Mouse (Mus musculus): ENCODE results near the gene Trak1. TPM values are rescaled to one million over a fixed set of nuclear protein-coding genes. Genes with fewer than 3 reads are reported as not detected.
A peak's percentile ranks its signal among the peaks of the same experiment; 100 is the strongest.

The Trak1 gene
- polyA plus RNA-seq, 1 experiment from 2014 or later, result 8.8 TPM

GRCm38 (mm10) chr9:121384620-121385019, 87.3 kb downstream of the Trak1 start:
- DNase-seq (ENCODE audit: low spot score) (no peak), ATAC-seq (replicated peaks; ENCODE audit: insufficient number of reproducible peaks, low FRiP score, low TSS enrichment, low read depth) (no peak)
- WGBS, result 81% methylated on average over 7 of the region's 7 CpGs
- no peaks in the 10 kb centered on the region for H3K36me3 ChIP-seq (replicated peaks; ENCODE audit: control insufficient read depth, insufficient read depth, low read depth, low read length)
- H3K9ac ChIP-seq (replicated peaks; ENCODE audit: low read length), result no peak overlapping the region
- no peaks in the 10 kb centered on the region for H3K9me3 ChIP-seq (replicated peaks; ENCODE audit: control insufficient read depth, low read length)
- H3K27me3 ChIP-seq (ENCODE audit: control insufficient read depth, insufficient read depth, low read length), result no peaks in the 10 kb centered on the region
- no peak overlapping the region for H3K4me2 ChIP-seq (ENCODE audit: low read depth, low read length)
- no peaks in the 10 kb centered on the region; the same call in 1 of the 2 replicates for H3K4me1 ChIP-seq (ENCODE audit: control insufficient read depth, insufficient read depth, low read length)
- H3K27ac ChIP-seq (replicated peaks; ENCODE audit: low read depth, low read length), result no peak overlapping the region
- H3K4me3 ChIP-seq (ENCODE audit: low read depth, low read length), result no peak overlapping the region

DNA sequence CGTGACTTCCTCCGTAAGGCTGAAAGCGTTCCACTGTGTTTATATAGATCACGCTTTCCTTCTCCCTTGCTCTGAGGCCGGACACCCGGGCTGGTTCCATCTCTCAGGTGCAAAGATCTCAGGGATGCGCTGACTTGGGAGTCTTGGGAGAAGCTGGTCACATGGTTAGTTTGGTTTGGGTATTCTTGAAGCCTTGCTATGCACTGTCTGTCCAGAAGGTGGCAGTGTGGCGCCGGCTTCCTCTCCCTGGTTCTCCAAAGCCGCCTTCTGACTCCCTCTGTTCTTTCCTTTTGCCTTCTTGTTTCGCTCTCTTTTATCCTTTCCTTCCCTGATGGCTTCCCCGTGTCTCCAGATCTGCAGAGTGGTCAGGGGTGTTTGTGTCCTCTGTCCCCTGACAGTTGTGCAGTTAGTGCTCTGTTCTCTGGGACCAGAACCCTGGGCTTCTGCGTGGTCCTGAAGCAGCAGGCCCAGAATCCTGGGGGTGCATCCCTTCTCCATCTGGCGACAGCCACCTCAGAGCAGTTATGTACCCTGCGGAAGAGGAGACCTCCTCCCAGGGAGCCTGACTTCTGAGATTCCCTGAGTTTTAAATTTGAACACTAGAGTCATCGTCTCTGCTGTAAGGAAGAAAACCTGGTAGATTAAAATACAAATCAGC, 87.9 kb downstream of the Trak1 start:
- WGBS, result 35% methylated on average over 16 of the region's 16 CpGs
- H3K4me3 ChIP-seq (ENCODE audit: low read depth, low read length), result no peak overlapping the region
- H3K9me3 ChIP-seq (replicated peaks; ENCODE audit: control insufficient read depth, low read length), result no peaks in the 10 kb centered on the region
- H3K27ac ChIP-seq (replicated peaks; ENCODE audit: low read depth, low read length), result no peak overlapping the region
- H3K27me3 ChIP-seq (ENCODE audit: control insufficient read depth, insufficient read depth, low read length), result no peaks in the 10 kb centered on the region
- H3K36me3 ChIP-seq (replicated peaks; ENCODE audit: control insufficient read depth, insufficient read depth, low read depth, low read length), result no peaks in the 10 kb centered on the region
- no peaks in the 10 kb centered on the region; the same call in 1 of the 2 replicates for H3K4me1 ChIP-seq (ENCODE audit: control insufficient read depth, insufficient read depth, low read length)
- no peak overlapping the region for H3K9ac ChIP-seq (replicated peaks; ENCODE audit: low read length)
- no peak for ATAC-seq (replicated peaks; ENCODE audit: insufficient number of reproducible peaks, low FRiP score, low TSS enrichment, low read depth)
- no peak overlapping the region for H3K4me2 ChIP-seq (ENCODE audit: low read depth, low read length)
- DNase-seq (ENCODE audit: low spot score), result peak; percentile 84

- 78% methylated on average over 12 of the region's 12 CpGs for WGBS
- no peaks in the 10 kb centered on the region; the same call in 1 of the 2 replicates for H3K4me1 ChIP-seq (ENCODE audit: control insufficient read depth, insufficient read depth, low read length)
- no peak overlapping the region for H3K9ac ChIP-seq (replicated peaks; ENCODE audit: low read length)
- no peaks in the 10 kb centered on the region for H3K9me3 ChIP-seq (replicated peaks; ENCODE audit: control insufficient read depth, low read length)
- H3K4me3 ChIP-seq (ENCODE audit: low read depth, low read length), result no peak overlapping the region
- H3K27me3 ChIP-seq (ENCODE audit: control insufficient read depth, insufficient read depth, low read length), result no peaks in the 10 kb centered on the region
- H3K36me3 ChIP-seq (replicated peaks; ENCODE audit: control insufficient read depth, insufficient read depth, low read depth, low read length), result no peaks in the 10 kb centered on the region
- H3K27ac ChIP-seq (replicated peaks; ENCODE audit: low read depth, low read length), result no peak overlapping the region
- no peak overlapping the region for H3K4me2 ChIP-seq (ENCODE audit: low read depth, low read length)
- ATAC-seq (replicated peaks; ENCODE audit: insufficient number of reproducible peaks, low FRiP score, low TSS enrichment, low read depth), result no peak
- no peak for DNase-seq (ENCODE audit: low spot score)
Measured at GRCm38 (mm10) chr9:121385749-121386350, 88.5 kb downstream of the Trak1 start.

- no peaks in the 10 kb centered on the region for H3K27me3 ChIP-seq (ENCODE audit: control insufficient read depth, insufficient read depth, low read length)
- H3K9me3 ChIP-seq (replicated peaks; ENCODE audit: control insufficient read depth, low read length), result no peaks in the 10 kb centered on the region
- ATAC-seq (replicated peaks; ENCODE audit: insufficient number of reproducible peaks, low FRiP score, low TSS enrichment, low read depth) (no peak), DNase-seq (ENCODE audit: low spot score) (no peak)
- H3K4me3 ChIP-seq (ENCODE audit: low read depth, low read length), result no peak overlapping the region
- H3K9ac ChIP-seq (replicated peaks; ENCODE audit: low read length), result no peak overlapping the region
- H3K36me3 ChIP-seq (replicated peaks; ENCODE audit: control insufficient read depth, insufficient read depth, low read depth, low read length), result no peaks in the 10 kb centered on the region
- H3K4me2 ChIP-seq (ENCODE audit: low read depth, low read length), result no peak overlapping the region
- no peaks in the 10 kb centered on the region; the same call in 1 of the 2 replicates for H3K4me1 ChIP-seq (ENCODE audit: control insufficient read depth, insufficient read depth, low read length)
- WGBS, result 77% methylated on average over 9 of the region's 9 CpGs
- H3K27ac ChIP-seq (replicated peaks; ENCODE audit: low read depth, low read length), result no peak overlapping the region
Measured at GRCm38 (mm10) chr9:121387539-121388272, 90.4 kb downstream of the Trak1 start.

GRCm38 (mm10) chr9:121388273-121388931, 91.1 kb downstream of the Trak1 start:
- Histone ChIP-seq H3K36me3 (replicated peaks; ENCODE audit: control insufficient read depth, insufficient read depth, low read depth, low read length) (no peaks in the 10 kb centered on the region), H3K4me2 (ENCODE audit: low read depth, low read length) (no peak overlapping the region), H3K9ac (replicated peaks; ENCODE audit: low read length) (no peak overlapping the region), H3K27ac (replicated peaks; ENCODE audit: low read depth, low read length) (no peak overlapping the region), H3K4me1 (ENCODE audit: control insufficient read depth, insufficient read depth, low read length) (no peaks in the 10 kb centered on the region; the same call in 1 of the 2 replicates), H3K9me3 (replicated peaks; ENCODE audit: control insufficient read depth, low read length) (no peaks in the 10 kb centered on the region), H3K27me3 (ENCODE audit: control insufficient read depth, insufficient read depth, low read length) (no peaks in the 10 kb centered on the region), H3K4me3 (ENCODE audit: low read depth, low read length) (no peak overlapping the region)
- DNase-seq (ENCODE audit: low spot score), result no peak
- ATAC-seq (replicated peaks; ENCODE audit: insufficient number of reproducible peaks, low FRiP score, low TSS enrichment, low read depth), result no peak
- WGBS, result 73% methylated on average over 13 of the region's 13 CpGs

DNA sequence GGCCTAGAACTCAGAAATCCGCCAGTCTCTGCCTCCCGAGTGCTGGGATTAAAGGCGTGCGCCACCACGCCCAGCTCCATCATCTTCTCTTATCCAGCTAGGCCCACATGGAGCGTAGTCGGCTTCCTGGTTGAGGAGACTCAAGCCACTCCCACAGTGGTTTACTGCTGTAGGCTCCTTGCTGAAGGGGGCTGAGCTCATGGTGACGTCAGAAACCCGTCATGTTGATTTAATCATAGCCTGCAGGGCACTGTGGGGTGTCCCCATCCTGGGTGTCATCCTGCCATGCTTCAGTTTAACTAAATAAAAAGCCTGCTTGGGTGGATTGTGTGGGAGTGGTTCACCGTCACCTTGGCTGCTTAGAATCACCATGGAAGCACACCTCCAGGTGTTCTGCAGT, 92.0 kb downstream of the Trak1 start:
- no peak overlapping the region for H3K4me3 ChIP-seq (ENCODE audit: low read depth, low read length)
- no peak overlapping the region for H3K27ac ChIP-seq (replicated peaks; ENCODE audit: low read depth, low read length)
- no peaks in the 10 kb centered on the region for H3K27me3 ChIP-seq (ENCODE audit: control insufficient read depth, insufficient read depth, low read length)
- no peaks in the 10 kb centered on the region for H3K9me3 ChIP-seq (replicated peaks; ENCODE audit: control insufficient read depth, low read length)
- ATAC-seq (replicated peaks; ENCODE audit: insufficient number of reproducible peaks, low FRiP score, low TSS enrichment, low read depth) (no peak), DNase-seq (ENCODE audit: low spot score) (no peak)
- no peaks in the 10 kb centered on the region for H3K36me3 ChIP-seq (replicated peaks; ENCODE audit: control insufficient read depth, insufficient read depth, low read depth, low read length)
- no peak overlapping the region for H3K4me2 ChIP-seq (ENCODE audit: low read depth, low read length)
- 85% methylated on average over 10 of the region's 10 CpGs for WGBS
- no peak overlapping the region for H3K9ac ChIP-seq (replicated peaks; ENCODE audit: low read length)
- no peaks in the 10 kb centered on the region; the same call in 1 of the 2 replicates for H3K4me1 ChIP-seq (ENCODE audit: control insufficient read depth, insufficient read depth, low read length)

GRCm38 (mm10) chr9:121391898-121392297, 94.6 kb downstream of the Trak1 start:
- H3K4me2 ChIP-seq (ENCODE audit: low read depth, low read length), result no peak overlapping the region
- H3K9me3 ChIP-seq (replicated peaks; ENCODE audit: control insufficient read depth, low read length), result no peaks in the 10 kb centered on the region
- H3K36me3 ChIP-seq (replicated peaks; ENCODE audit: control insufficient read depth, insufficient read depth, low read depth, low read length), result no peaks in the 10 kb centered on the region
- DNase-seq (ENCODE audit: low spot score) (no peak), ATAC-seq (replicated peaks; ENCODE audit: insufficient number of reproducible peaks, low FRiP score, low TSS enrichment, low read depth) (no peak)
- no peaks in the 10 kb centered on the region for H3K27me3 ChIP-seq (ENCODE audit: control insufficient read depth, insufficient read depth, low read length)
- no peaks in the 10 kb centered on the region; the same call in 1 of the 2 replicates for H3K4me1 ChIP-seq (ENCODE audit: control insufficient read depth, insufficient read depth, low read length)
- H3K27ac ChIP-seq (replicated peaks; ENCODE audit: low read depth, low read length), result no peak overlapping the region
- WGBS, result 93% methylated on average over 13 of the region's 13 CpGs
- no peak overlapping the region for H3K4me3 ChIP-seq (ENCODE audit: low read depth, low read length)
- no peak overlapping the region for H3K9ac ChIP-seq (replicated peaks; ENCODE audit: low read length)

All from embryonic facial prominence, embryonic 11.5 days (tissue).